Mouse (Mus musculus) heart, postnatal 25 days (tissue): Measurements from ENCODE around the gene Daw1. TPM values are rescaled to one million over a fixed set of nuclear protein-coding genes. Genes with fewer than 3 reads are reported as not detected.

Source experiments
- DNase-seq: peaks from one replicate; pipeline ENCODE4 v3.0.0; 2022; ENCODE audit warnings: low spot score
- intact Hi-C: fragments of 180-260 bp; cut with DNase I; formaldehyde crosslinking; loops from one replicate; pipeline ENCODE4 v1.15.1; 2025
- total RNA-seq, 2 experiments: library from RNA; stranded (reverse); gene quantifications; 2 replicates each; pipeline ENCODE4 v1.2.3; 2021

Gene Daw1
- total RNA-seq, 2 experiments from 2014 or later: not detected

GRCm38 (mm10) chr1:83179531-83179930 lies 20.0 kb downstream of the Daw1 start:
- DNase-seq: no peak
- intact Hi-C loops: no loop called here

GRCm38 (mm10) chr1:83181418-83181817 lies 21.9 kb downstream of the Daw1 start:
- intact Hi-C loops: loop anchor here (2.0 kb wide), 1 partner anchor 535 kb away; no protein-coding TSS in a partner anchor
- DNase-seq: no peak

GRCm38 (mm10) chr1:83187154-83187553 lies 27.6 kb downstream of the Daw1 start:
- intact Hi-C loops: loop anchor here (2.0 to 5.0 kb wide), 2 partner anchors 122 to 400 kb away; no protein-coding TSS in a partner anchor
- DNase-seq: no peak

DNA sequence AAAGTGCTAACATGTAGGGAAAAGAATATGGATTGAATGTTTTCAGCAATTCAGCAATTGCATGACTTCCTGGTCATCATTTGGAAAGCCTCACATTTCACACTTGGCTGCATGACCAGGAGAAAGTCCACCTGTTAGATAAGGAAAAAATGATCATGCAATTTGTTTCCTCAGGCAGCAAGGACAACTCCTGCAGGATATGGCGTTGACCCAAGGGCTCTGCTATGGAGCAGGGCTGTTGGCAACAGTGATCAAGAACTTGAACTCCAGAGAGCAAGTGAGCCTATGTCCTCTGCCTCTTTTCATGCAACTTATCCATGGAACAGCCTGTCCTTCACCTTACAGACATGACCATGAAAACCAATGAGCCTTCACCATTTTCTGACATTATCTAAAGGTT lies 50.4 kb downstream of the Daw1 start:
- DNase-seq: no peak
- intact Hi-C loops: no loop called here

- intact Hi-C loops: loop anchor here (2.0 kb wide), 1 partner anchor 501 kb away; no protein-coding TSS in a partner anchor
Measured at GRCm38 (mm10) chr1:83218260-83218659, 58.7 kb downstream of the Daw1 start.

DNA sequence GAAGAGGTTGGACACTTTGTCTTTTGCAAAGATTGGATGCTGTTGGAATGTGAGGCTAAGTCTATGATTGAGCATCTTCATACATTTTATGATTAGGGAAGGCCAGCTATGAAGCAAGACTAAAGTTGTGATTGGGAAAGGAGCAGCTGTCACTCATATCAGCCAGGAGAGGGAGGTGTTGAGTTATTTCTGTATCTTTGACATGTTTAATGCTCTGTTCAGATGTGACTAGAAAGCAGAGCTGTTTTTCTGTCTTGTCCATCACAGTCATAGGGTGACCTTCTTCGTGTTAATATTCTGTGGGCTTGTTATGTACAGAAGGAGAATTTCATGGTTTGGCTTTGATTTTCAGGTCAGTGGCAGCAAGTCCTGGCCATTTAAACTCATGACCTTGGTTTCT lies 63.5 kb downstream of the Daw1 start:
- no peak for DNase-seq
- intact Hi-C loops: no loop called here

More at GRCm38 (mm10) chr1:83218260-83218659, 58.7 kb downstream of the Daw1 start:
- DNase-seq: no peak

GRCm38 (mm10) chr1:83224423-83224960 lies 64.9 kb downstream of the Daw1 start:
- DNase-seq: no peak
- intact Hi-C loops: no loop called here

- intact Hi-C loops: no loop called here
- no peak for DNase-seq
Measured at GRCm38 (mm10) chr1:83227946-83228345, 68.4 kb downstream of the Daw1 start.

GRCm38 (mm10) chr1:83248235-83248746 lies 88.7 kb downstream of the Daw1 start:
- intact Hi-C loops: no loop called here
- DNase-seq: no peak

GRCm38 (mm10) chr1:83251746-83252145 lies 92.2 kb downstream of the Daw1 start:
- no peak for DNase-seq
- intact Hi-C loops: no loop called here

Other genes with a start within 250 kb of the Daw1 start
- not detected for gene A030005L19Rik, start 246.4 kb upstream of the Daw1 start, total RNA-seq
- not detected for gene A030014E15Rik, start 234.8 kb upstream of the Daw1 start, total RNA-seq
- gene Gm6217, start 228.4 kb upstream of the Daw1 start, total RNA-seq: not detected
- gene A030003K21Rik, start 216.4 kb upstream of the Daw1 start, total RNA-seq: not detected
- not detected for gene Gm7544, start 203.7 kb upstream of the Daw1 start, total RNA-seq
- gene Gm47955, start 199.5 kb upstream of the Daw1 start, total RNA-seq: not detected
- not detected for gene Gm47959, start 159.2 kb upstream of the Daw1 start, total RNA-seq
- under 1 TPM; 0.29 to 0.45 TPM for gene Slc19a3, start 121.3 kb upstream of the Daw1 start, total RNA-seq
- not detected for gene Krtap28-10, start 117.3 kb upstream of the Daw1 start, total RNA-seq
- gene Gm47969, start 114.8 kb upstream of the Daw1 start, total RNA-seq: not detected
- gene A030005K14Rik, start 100.4 kb upstream of the Daw1 start, total RNA-seq: not detected
- not detected for gene Krtap28-13, start 98.8 kb upstream of the Daw1 start, total RNA-seq
- gene Ccl20, start 43.0 kb upstream of the Daw1 start, total RNA-seq: not detected
- gene Sphkap, start 248.4 kb downstream of the Daw1 start, total RNA-seq: 1 to 10 TPM in 1 of 2 experiments, under 1 TPM in 1; 0.60 to 1.8 TPM